Mouse (Mus musculus): ENCODE results near the gene Ppp1r1c. TPM values are rescaled to one million over a fixed set of nuclear protein-coding genes. Genes with fewer than 3 reads are reported as not detected.
A peak's percentile ranks its signal among the peaks of the same experiment; 100 is the strongest.
"Not testable (repeated sequence)": the region's sequence is repeated elsewhere in the genome, so short reads cannot be mapped to it uniquely, and the experiment has no call there.

Ppp1r1c gene
- polyA plus RNA-seq, 1 experiment from 2014 or later: 8.9 TPM

GRCm38 (mm10) chr2:79815708-79816484 lies 108.3 kb downstream of the Ppp1r1c start:
- Histone ChIP-seq H3K9me3 (ENCODE audit: control insufficient read depth, low read length) (no peaks in the 10 kb centered on the region), H3K9ac (no peak overlapping the region), H3K36me3 (replicated peaks; ENCODE audit: control insufficient read depth, insufficient read depth) (no peaks in the 10 kb centered on the region), H3K4me1 (replicated peaks; ENCODE audit: control insufficient read depth, insufficient read depth, low read length) (no peaks in the 10 kb centered on the region), H3K27ac (no peak overlapping the region), H3K4me3 (replicated peaks; ENCODE audit: low read length) (no peak overlapping the region), H3K27me3 (ENCODE audit: control insufficient read depth, insufficient read depth, low read length) (no peaks in the 10 kb centered on the region), H3K4me2 (replicated peaks) (no peak overlapping the region)
- DNase-seq (ENCODE audit: low spot score) (no peak), ATAC-seq (ENCODE audit: low FRiP score) (no peak)
- WGBS: 77% methylated on average over 3 of the region's 3 CpGs

GRCm38 (mm10) chr2:79819543-79819942 lies 112.0 kb downstream of the Ppp1r1c start:
- Histone ChIP-seq H3K36me3 (replicated peaks; ENCODE audit: control insufficient read depth, insufficient read depth) (no peaks in the 10 kb centered on the region), H3K4me2 (replicated peaks) (no peak overlapping the region), H3K9me3 (ENCODE audit: control insufficient read depth, low read length) (no peaks in the 10 kb centered on the region), H3K4me3 (replicated peaks; ENCODE audit: low read length) (no peak overlapping the region), H3K9ac (no peak overlapping the region), H3K4me1 (replicated peaks; ENCODE audit: control insufficient read depth, insufficient read depth, low read length) (no peaks in the 10 kb centered on the region), H3K27ac (no peak overlapping the region), H3K27me3 (ENCODE audit: control insufficient read depth, insufficient read depth, low read length) (no peaks in the 10 kb centered on the region)
- no peak for ATAC-seq (ENCODE audit: low FRiP score)
- no peak for DNase-seq (ENCODE audit: low spot score)
- WGBS: 65% methylated on average over 3 of the region's 3 CpGs

- Histone ChIP-seq H3K4me1 (replicated peaks; ENCODE audit: control insufficient read depth, insufficient read depth, low read length) (no peaks in the 10 kb centered on the region), H3K4me3 (replicated peaks; ENCODE audit: low read length) (no peak overlapping the region), H3K36me3 (replicated peaks; ENCODE audit: control insufficient read depth, insufficient read depth) (no peaks in the 10 kb centered on the region), H3K27me3 (ENCODE audit: control insufficient read depth, insufficient read depth, low read length) (no peaks in the 10 kb centered on the region), H3K9me3 (ENCODE audit: control insufficient read depth, low read length) (no peaks in the 10 kb centered on the region), H3K9ac (no peak overlapping the region), H3K4me2 (replicated peaks) (no peak overlapping the region), H3K27ac (no peak overlapping the region)
- ATAC-seq (ENCODE audit: low FRiP score): no peak
- 89% methylated on average over 4 of the region's 4 CpGs for WGBS
- DNase-seq (ENCODE audit: low spot score): no peak
These were observed 118.3 kb downstream of the Ppp1r1c start for GRCm38 (mm10) chr2:79825853-79826252.

GRCm38 (mm10) chr2:79839090-79839489 lies 131.5 kb downstream of the Ppp1r1c start:
- Histone ChIP-seq H3K4me3 (replicated peaks; ENCODE audit: low read length) (no peak overlapping the region), H3K9ac (no peak overlapping the region), H3K27me3 (ENCODE audit: control insufficient read depth, insufficient read depth, low read length) (no peaks in the 10 kb centered on the region), H3K9me3 (ENCODE audit: control insufficient read depth, low read length) (no peaks in the 10 kb centered on the region), H3K36me3 (replicated peaks; ENCODE audit: control insufficient read depth, insufficient read depth) (no peaks in the 10 kb centered on the region), H3K4me1 (replicated peaks; ENCODE audit: control insufficient read depth, insufficient read depth, low read length) (no peaks in the 10 kb centered on the region), H3K27ac (no peak overlapping the region), H3K4me2 (replicated peaks) (no peak overlapping the region)
- 91% methylated on average over 6 of the region's 6 CpGs for WGBS
- ATAC-seq (ENCODE audit: low FRiP score) (no peak), DNase-seq (ENCODE audit: low spot score) (no peak)

- H3K4me3 ChIP-seq (replicated peaks; ENCODE audit: low read length): no peak overlapping the region
- no peaks in the 10 kb centered on the region for H3K36me3 ChIP-seq (replicated peaks; ENCODE audit: control insufficient read depth, insufficient read depth)
- no peak overlapping the region for H3K27ac ChIP-seq
- 79% methylated on average over 5 of the region's 5 CpGs for WGBS
- H3K9ac ChIP-seq: no peak overlapping the region
- H3K4me1 ChIP-seq (replicated peaks; ENCODE audit: control insufficient read depth, insufficient read depth, low read length): no peaks in the 10 kb centered on the region
- no peaks in the 10 kb centered on the region for H3K9me3 ChIP-seq (ENCODE audit: control insufficient read depth, low read length)
- DNase-seq (ENCODE audit: low spot score) (no peak), ATAC-seq (ENCODE audit: low FRiP score) (no peak)
- H3K4me2 ChIP-seq (replicated peaks): no peak overlapping the region
- no peaks in the 10 kb centered on the region for H3K27me3 ChIP-seq (ENCODE audit: control insufficient read depth, insufficient read depth, low read length)
These were observed 131.9 kb downstream of the Ppp1r1c start for GRCm38 (mm10) chr2:79839513-79839912.

GRCm38 (mm10) chr2:79847396-79847795 lies 139.8 kb downstream of the Ppp1r1c start:
- DNase-seq (ENCODE audit: low spot score); H3K27me3 ChIP-seq (ENCODE audit: control insufficient read depth, insufficient read depth, low read length); ATAC-seq (ENCODE audit: low FRiP score); H3K9me3 ChIP-seq (ENCODE audit: control insufficient read depth, low read length); H3K4me3 ChIP-seq (replicated peaks; ENCODE audit: low read length); H3K36me3 ChIP-seq (replicated peaks; ENCODE audit: control insufficient read depth, insufficient read depth); H3K27ac ChIP-seq; H3K4me2 ChIP-seq (replicated peaks); H3K9ac ChIP-seq; H3K4me1 ChIP-seq (replicated peaks; ENCODE audit: control insufficient read depth, insufficient read depth, low read length): not testable (repeated sequence)
- WGBS: 89% methylated on average over 13 of the region's 13 CpGs

GRCm38 (mm10) chr2:79856874-79857273 lies 149.3 kb downstream of the Ppp1r1c start:
- Histone ChIP-seq H3K4me2 (replicated peaks) (no peak overlapping the region), H3K27ac (no peak overlapping the region), H3K4me1 (replicated peaks; ENCODE audit: control insufficient read depth, insufficient read depth, low read length) (no peaks in the 10 kb centered on the region), H3K4me3 (replicated peaks; ENCODE audit: low read length) (no peak overlapping the region), H3K27me3 (ENCODE audit: control insufficient read depth, insufficient read depth, low read length) (no peaks in the 10 kb centered on the region), H3K9me3 (ENCODE audit: control insufficient read depth, low read length) (no peaks in the 10 kb centered on the region), H3K36me3 (replicated peaks; ENCODE audit: control insufficient read depth, insufficient read depth) (no peaks in the 10 kb centered on the region), H3K9ac (no peak overlapping the region)
- DNase-seq (ENCODE audit: low spot score) (no peak), ATAC-seq (ENCODE audit: low FRiP score) (no peak)
- 92% methylated on average over 1 of the region's 1 CpGs for WGBS

- H3K9ac ChIP-seq: no peak overlapping the region
- no peak overlapping the region for H3K27ac ChIP-seq
- H3K27me3 ChIP-seq (ENCODE audit: control insufficient read depth, insufficient read depth, low read length): no peaks in the 10 kb centered on the region
- no peak overlapping the region for H3K4me3 ChIP-seq (replicated peaks; ENCODE audit: low read length)
- H3K4me1 ChIP-seq (replicated peaks; ENCODE audit: control insufficient read depth, insufficient read depth, low read length): no peaks in the 10 kb centered on the region
- ATAC-seq (ENCODE audit: low FRiP score) (peak; percentile 79), DNase-seq (ENCODE audit: low spot score) (peak; percentile 91)
- H3K4me2 ChIP-seq (replicated peaks): no peak overlapping the region
- 44% methylated on average over 9 of the region's 9 CpGs for WGBS
- H3K9me3 ChIP-seq (ENCODE audit: control insufficient read depth, low read length): no peaks in the 10 kb centered on the region
- no peaks in the 10 kb centered on the region for H3K36me3 ChIP-seq (replicated peaks; ENCODE audit: control insufficient read depth, insufficient read depth)
These were observed 157.9 kb downstream of the Ppp1r1c start for GRCm38 (mm10) chr2:79865275-79865999.

All from hindbrain, embryonic 14.5 days (tissue).